8 mouse cellular contexts compared by ENCODE assay signal in the genomic region with DNA sequence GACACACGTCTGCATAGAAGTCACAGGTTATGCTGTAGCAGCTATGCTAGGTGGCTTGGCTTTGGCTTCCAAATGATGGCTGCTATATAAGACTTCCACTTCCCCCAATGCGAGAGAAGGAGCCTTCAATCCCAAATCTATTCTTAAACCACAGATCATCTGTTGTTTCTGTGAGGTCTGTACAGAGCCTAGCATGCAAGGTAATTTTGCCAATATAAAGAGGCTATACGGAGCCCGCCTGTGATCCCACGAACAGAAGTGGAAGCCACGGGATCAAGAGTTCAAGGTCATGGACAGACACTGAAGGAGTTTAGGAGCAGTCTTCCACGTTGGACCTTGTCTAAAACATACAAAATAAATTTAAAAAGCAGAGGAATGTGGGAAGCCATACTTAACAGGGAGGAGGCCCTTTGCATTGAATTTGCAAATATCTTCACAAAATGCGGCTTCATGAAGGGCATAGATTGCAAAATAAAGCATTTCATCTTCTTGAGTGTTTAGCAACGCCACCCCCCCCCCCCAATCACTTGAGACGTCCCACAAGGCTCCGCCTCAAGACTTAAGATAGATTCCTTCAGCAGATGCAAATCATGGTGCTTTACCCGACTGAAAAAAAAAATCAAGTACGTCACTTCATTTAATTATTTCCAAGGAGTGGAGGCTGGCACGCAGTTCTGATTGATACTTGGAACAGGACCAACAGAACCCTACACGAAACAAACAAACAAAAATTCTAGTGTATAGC. TPM values are rescaled to one million over a fixed set of nuclear protein-coding genes. Genes with fewer than 3 reads are reported as not detected.
DNase-seq lines count a peak whose midpoint lies in the region; ATAC-seq and TF ChIP-seq lines count a peak whose summit lies in the region.

No protein-coding gene starts in this region.

- WGBS in heart, embryonic 11.5 days (ENCODE audit: insufficient replicate concordance) = 36% methylated on average over 15 of the region's 15 CpGs
- 17% methylated on average over 15 of the region's 15 CpGs for WGBS in forebrain, embryonic 16.5 days

- peaks cover 21% of the 10 kb centered on the region for H3K4me1 ChIP-seq in heart, embryonic 11.5 days (ENCODE audit: control insufficient read depth, insufficient read depth, low read length)
- peaks cover 59% of the 10 kb centered on the region for H3K4me1 ChIP-seq in E14TG2a.4 (replicated peaks; ENCODE audit: low read depth, low read length)
- peaks cover 23% of the 10 kb centered on the region for H3K4me1 ChIP-seq in forebrain, embryonic 16.5 days (replicated peaks; ENCODE audit: control insufficient read depth, insufficient read depth, low read length)

- H3K4me2 ChIP-seq in heart, embryonic 11.5 days = peak overlapping the region; percentile 94
- peak overlapping the region; percentile 74 for H3K4me2 ChIP-seq in forebrain, embryonic 16.5 days (ENCODE audit: low read length)

- no peak for ATAC-seq in heart, embryonic 11.5 days (replicated peaks; ENCODE audit: insufficient number of reproducible peaks, low FRiP score, low TSS enrichment)
- ATAC-seq in forebrain, embryonic 16.5 days = no peak; the same call in 1 of the 2 replicates

- peaks cover 3% of the 10 kb centered on the region; the same call in 1 of the 2 replicates for H3K9me3 ChIP-seq in heart, embryonic 11.5 days (replicated peaks; ENCODE audit: control insufficient read depth, low read length)
- H3K9me3 ChIP-seq in E14TG2a.4 (ENCODE audit: low read length) = peaks cover 9% of the 10 kb centered on the region
- H3K9me3 ChIP-seq in forebrain, embryonic 16.5 days (ENCODE audit: control insufficient read depth, low read length) = 0 out of 2 replicates have a peak, but pooled peaks cover 5% of the 10 kb centered on the region

- no peaks in the 10 kb centered on the region for H3K27me3 ChIP-seq in heart, embryonic 11.5 days (ENCODE audit: control insufficient read depth, insufficient read depth, low read length)
- H3K27me3 ChIP-seq in E14TG2a.4 (ENCODE audit: insufficient read depth, low read length) = no peaks in the 10 kb centered on the region
- no peaks in the 10 kb centered on the region for H3K27me3 ChIP-seq in forebrain, embryonic 16.5 days (replicated peaks; ENCODE audit: control insufficient read depth, insufficient read depth, low read length)

- DNase-seq in heart, adult 18-20 months = no peak
- DNase-seq in lung, postnatal 36 days = peak; percentile 22
- no peak for DNase-seq in adrenal gland, postnatal 10 days
- no peak for DNase-seq in urinary bladder, postnatal 4 days (ENCODE audit: low spot score in 2 of 2)
- DNase-seq in retina, embryonic 14.5 days (ENCODE audit: low spot score) = no peak

- 0 out of 2 replicates have a peak, but pooled peaks cover under 1% of the 10 kb centered on the region for H3K36me3 ChIP-seq in heart, embryonic 11.5 days (ENCODE audit: control insufficient read depth, insufficient read depth, low read length)
- H3K36me3 ChIP-seq in E14TG2a.4 (ENCODE audit: insufficient read depth, low read length) = peaks cover 23% of the 10 kb centered on the region
- H3K36me3 ChIP-seq in forebrain, embryonic 16.5 days (ENCODE audit: control insufficient read depth, insufficient read depth) = no peaks in the 10 kb centered on the region

- no peak for TF ChIP-seq CTCF in E14TG2a.4 (conservative IDR thresholded peaks at IDR 0.05; ENCODE audit: low read length)

- H3K4me3 ChIP-seq in heart, embryonic 11.5 days (ENCODE audit: low read depth, low read length) = peak overlapping the region; percentile 82
- H3K4me3 ChIP-seq in E14TG2a.4 (replicated peaks; ENCODE audit: low read length) = peak overlapping the region; percentile 91
- H3K4me3 ChIP-seq in forebrain, embryonic 16.5 days (replicated peaks; ENCODE audit: low read length) = peak overlapping the region; percentile 99

- H3K9ac ChIP-seq in heart, embryonic 11.5 days (ENCODE audit: low read depth, low read length) = peak overlapping the region; percentile 96
- peak overlapping the region; percentile 92 for H3K9ac ChIP-seq in forebrain, embryonic 16.5 days (replicated peaks; ENCODE audit: low read depth, low read length)

- H3K27ac ChIP-seq in heart, embryonic 11.5 days (ENCODE audit: low read depth, low read length) = peak overlapping the region; percentile 92
- H3K27ac ChIP-seq in forebrain, embryonic 16.5 days (ENCODE audit: low read length) = peak overlapping the region; percentile 97

RNA-seq across cellular contexts. Expression of gene Atp2a2, which starts 1.2 kb away (rescaled TPM):
- 255 and 272 TPM in 2 replicates for polyA plus RNA-seq in heart, embryonic 11.5 days (2014; fragmentation: Nextera tagmentation; extraction: Ambion mirVana)
- total RNA-seq in heart, adult 18-20 months (2021) = over 10,000 TPM; 12,284 to 12,648 TPM
- 39.6 and 42.8 TPM in 2 replicates for polyA plus RNA-seq in forebrain, embryonic 16.5 days (2015; fragmentation: Nextera tagmentation; extraction: Ambion mirVana)
- total RNA-seq in adrenal gland, postnatal 10 days (2021) = 100 to 1,000 TPM; 202 to 226 TPM

Comparison
In these comparisons a context has a peak if more than half of its experiments do, and no peak if none do; other contexts are left out.
1. RNA of gene Atp2a2, which starts 1.2 kb away (total RNA-seq): 12,284 to 12,648 TPM in heart, adult 18-20 months; 202 to 226 TPM in adrenal gland, postnatal 10 days; every median in the first group is over 10 times any median in the second.
2. Peak in every context shown above with its lines, with median percentiles within 50 percentile points of each other: H3K4me3 ChIP-seq.